Mouse (Mus musculus): Measurements from ENCODE around the gene Ubtd1.

Ubtd1 gene

GRCm38 (mm10) chr19:42081613-42082012, 100.0 kb downstream of the Ubtd1 start:
- POLR2A ChIA-PET, result interaction anchor here in 3 of 4 experiments (0.7 to 5.6 kb wide), 4 partner anchors 8 to 236 kb away, joined by 3 to 25 read pairs (median 4); partner anchors contain the start of gene Pi4k2a (in 1 of the 3)
- CTCF ChIA-PET, result interaction anchor here in 1 of 4 experiments (1.4 kb wide), 1 partner anchor 11 kb away, joined by 3 read pairs; no protein-coding TSS in a partner anchor
